Mouse (Mus musculus) intestine, embryonic 16.5 days (tissue): Measurements from ENCODE around the gene Dio2. TPM values are rescaled to one million over a fixed set of nuclear protein-coding genes. Genes with fewer than 3 reads are reported as not detected.
A peak's percentile ranks its signal among the peaks of the same experiment; 100 is the strongest.

Experiments used
- ATAC-seq: fragments of 200-750 bp; cut with Nextera tagmentation; 2 replicates; pipeline ENCODE4 v1.8.0; 2017; ENCODE audit warnings: moderate TSS enrichment, moderate library complexity
- H3K27ac ChIP-seq: fragments of 300-500 bp; sonication (generic); 2 replicates; pipeline ENCODE4 v1.5.1; 2014; ENCODE audit warnings: mild to moderate bottlenecking, low read length
- H3K27me3 ChIP-seq: fragments of 300-500 bp; sonication (generic); replicated peaks from 2 replicates; pipeline ENCODE4 v1.6.1; 2014; ENCODE audit warnings: low read length, control low read depth, mixed read lengths; ENCODE audit not compliant: control insufficient read depth, insufficient read depth
- H3K36me3 ChIP-seq: fragments of 300-500 bp; sonication (generic); 2 replicates; pipeline ENCODE4 v1.6.1; 2014; ENCODE audit warnings: low read length, control low read depth; ENCODE audit not compliant: control insufficient read depth, insufficient read depth
- H3K4me1 ChIP-seq: fragments of 300-500 bp; sonication (generic); 2 replicates; pipeline ENCODE4 v1.6.1; 2014; ENCODE audit warnings: low read length, control low read depth, mixed read lengths; ENCODE audit not compliant: control insufficient read depth, insufficient read depth
- H3K4me2 ChIP-seq: fragments of 300-500 bp; sonication (generic); 2 replicates; pipeline ENCODE4 v1.6.1; 2014; ENCODE audit warnings: low read depth, low read length, control low read depth
- H3K4me3 ChIP-seq: fragments of 300-500 bp; sonication (generic); 2 replicates; pipeline ENCODE4 v1.5.1; 2014; ENCODE audit warnings: mild to moderate bottlenecking, low read length
- H3K9ac ChIP-seq: fragments of 300-500 bp; sonication (generic); 2 replicates; pipeline ENCODE4 v1.6.1; 2014; ENCODE audit warnings: low read depth, low read length
- H3K9me3 ChIP-seq: fragments of 300-500 bp; sonication (generic); 2 replicates; pipeline ENCODE4 v1.6.1; 2016; ENCODE audit warnings: low read length, control low read depth; ENCODE audit not compliant: control insufficient read depth
- WGBS: fragments of 180-500 bp; shearing (Covaris S2); extraction: QIAGEN DNeasy Blood & Tissue Kit; methylation state at CpG from one replicate; pipeline ENCODE4 v1.1.7; 2014; 5-methylcytosine and 5-hydroxymethylcytosine counted together
- polyA plus RNA-seq: library from polyadenylated mRNA; unstranded; fragments of >200 nt; fragmentation: Nextera tagmentation; extraction: Ambion mirVana; gene quantifications from 2 replicates; pipeline ENCODE4 v1.2.1, GENCODE M21; 2015

Gene Dio2
- polyA plus RNA-seq, result 0.07 and 0.09 TPM in 2 replicates

DNA sequence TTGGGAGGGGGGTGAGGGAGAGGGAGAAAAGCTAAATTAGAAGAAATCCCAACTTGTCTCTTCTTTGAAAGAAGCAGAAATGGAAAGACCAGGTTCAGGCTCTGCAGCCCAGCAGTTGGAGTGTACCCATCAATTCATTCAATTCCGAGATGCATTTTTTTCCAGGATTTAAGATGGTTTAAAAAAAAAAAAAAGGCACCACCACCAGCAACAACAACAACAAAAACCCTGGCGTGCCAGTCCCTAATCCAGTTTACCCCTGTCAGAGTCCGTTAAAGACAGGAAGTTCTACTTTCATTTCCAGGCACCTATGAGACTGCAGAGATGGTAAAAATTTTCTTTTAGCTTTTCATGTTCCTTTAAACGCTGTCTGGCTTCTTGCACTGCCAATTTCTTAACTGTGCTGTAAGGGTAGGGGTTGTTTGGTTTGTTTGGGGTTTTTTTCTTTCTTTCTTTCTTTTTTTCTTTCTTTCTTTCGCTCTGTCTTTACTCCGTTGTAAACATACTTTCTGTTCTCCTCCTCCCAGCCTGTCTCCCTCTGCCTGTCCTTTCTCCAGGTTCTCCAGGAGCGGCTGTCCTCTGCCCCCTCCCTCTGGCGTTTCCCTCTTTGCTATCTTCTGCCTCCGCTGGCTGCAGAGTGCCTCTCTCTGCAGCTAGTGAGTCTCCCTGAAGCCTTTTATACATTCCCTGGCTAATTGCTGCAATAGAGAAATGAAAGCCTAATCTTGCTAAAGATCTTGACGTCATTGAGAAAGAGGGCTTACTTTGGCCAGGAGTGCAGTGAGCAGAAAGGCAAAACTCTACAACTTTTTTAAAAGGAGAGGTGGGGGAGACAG is at the start of gene Dio2:
Dio2 (minus strand) TSS at position 51 of the 836 bp plus-strand sequence.
- Histone ChIP-seq H3K9ac (0 out of 2 replicates have a peak within 1 kb of the TSS, but pooled peaks have one; percentile 2), H3K4me2 (peak within 1 kb of the TSS; percentile 46), H3K9me3 (no peaks in the 10 kb centered on the region), H3K27ac (no peak within 1 kb of the TSS), H3K27me3 (no peaks in the 10 kb centered on the region), H3K4me1 (no peaks in the 10 kb centered on the region), H3K4me3 (peak within 1 kb of the TSS; percentile 32), H3K36me3 (no peaks in the 10 kb centered on the region)
- WGBS, result 13% methylated on average over 10 of the region's 10 CpGs
- peak; percentile 70; the same call in 1 of the 2 replicates for ATAC-seq

DNA sequence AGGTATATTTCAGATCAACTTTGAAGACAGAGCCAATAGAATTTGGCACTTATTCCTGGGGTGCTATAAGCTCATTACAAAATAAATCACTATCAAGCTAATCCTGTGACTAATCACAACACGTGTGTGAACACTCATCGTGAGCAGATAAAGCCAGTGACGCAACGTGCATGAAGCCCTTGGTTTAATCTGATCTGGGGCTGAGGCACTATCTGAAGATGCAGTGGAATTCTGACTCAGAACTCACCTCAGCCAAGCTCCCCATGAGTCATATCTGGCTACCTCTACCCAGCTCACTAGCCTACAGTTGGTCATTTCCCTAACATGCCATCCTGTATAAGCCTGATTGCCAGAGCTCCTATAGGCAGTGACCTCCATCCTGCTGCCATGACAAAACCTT is 43.2 kb upstream of the Dio2 start:
- no peak overlapping the region for H3K27ac ChIP-seq
- no peak overlapping the region for H3K9ac ChIP-seq
- no peaks in the 10 kb centered on the region for H3K9me3 ChIP-seq
- no peaks in the 10 kb centered on the region for H3K4me1 ChIP-seq
- no peak for ATAC-seq
- no peak overlapping the region for H3K4me3 ChIP-seq
- no peaks in the 10 kb centered on the region for H3K27me3 ChIP-seq
- 82% methylated on average over 4 of the region's 4 CpGs for WGBS
- H3K4me2 ChIP-seq, result no peak overlapping the region
- H3K36me3 ChIP-seq, result no peaks in the 10 kb centered on the region

DNA sequence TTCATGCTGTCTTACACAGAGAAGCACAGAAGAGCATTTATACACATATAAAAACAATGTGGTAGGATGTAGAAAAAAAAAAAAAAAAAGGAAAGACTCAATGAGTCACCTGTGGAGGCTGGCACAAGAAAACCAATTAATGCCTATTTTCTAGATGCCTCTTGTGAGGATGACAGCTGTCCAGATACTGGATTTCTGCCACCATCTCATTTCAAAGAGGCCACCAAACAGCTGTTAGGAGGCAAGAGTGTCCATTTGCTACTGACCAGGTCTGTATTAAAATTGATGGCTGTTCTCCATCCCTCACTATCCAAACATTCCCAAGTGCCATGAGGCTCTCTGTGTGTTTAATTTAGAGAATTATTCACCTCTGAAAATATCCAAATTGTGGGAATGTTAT is 6.5 kb upstream of the Dio2 start:
- H3K9me3 ChIP-seq, result no peaks in the 10 kb centered on the region
- no peak overlapping the region for H3K9ac ChIP-seq
- H3K4me2 ChIP-seq, result no peak overlapping the region
- no peaks in the 10 kb centered on the region for H3K36me3 ChIP-seq
- H3K4me1 ChIP-seq, result no peaks in the 10 kb centered on the region
- H3K27ac ChIP-seq, result no peak overlapping the region
- no peak overlapping the region for H3K4me3 ChIP-seq
- no peaks in the 10 kb centered on the region for H3K27me3 ChIP-seq
- no peak for ATAC-seq

DNA sequence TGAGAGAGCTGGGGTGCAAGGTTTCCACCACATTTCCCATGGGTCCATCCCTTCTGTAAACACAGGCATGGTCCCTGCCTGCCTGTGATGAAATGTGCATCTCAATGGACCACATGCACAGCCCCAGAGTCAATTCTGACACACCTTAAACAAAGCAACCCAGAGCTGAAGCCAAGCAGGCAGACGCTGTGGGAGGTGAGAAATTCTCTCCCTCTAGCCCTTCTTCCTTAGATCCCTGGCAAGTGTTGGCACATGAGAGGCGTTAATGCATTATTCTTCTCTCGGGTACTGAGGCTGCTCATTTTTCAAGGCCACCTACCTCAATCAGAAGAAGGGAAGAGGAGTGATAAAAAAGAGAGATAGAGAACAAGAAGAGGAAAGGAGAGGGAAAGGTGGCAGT is 5.4 kb upstream of the Dio2 start:
- Histone ChIP-seq H3K4me1 (no peaks in the 10 kb centered on the region), H3K27me3 (no peaks in the 10 kb centered on the region), H3K4me2 (no peak overlapping the region), H3K4me3 (no peak overlapping the region), H3K9me3 (no peaks in the 10 kb centered on the region), H3K9ac (no peak overlapping the region), H3K36me3 (no peaks in the 10 kb centered on the region), H3K27ac (no peak overlapping the region)
- no peak for ATAC-seq
- WGBS, result 51% methylated on average over 3 of the region's 3 CpGs

DNA sequence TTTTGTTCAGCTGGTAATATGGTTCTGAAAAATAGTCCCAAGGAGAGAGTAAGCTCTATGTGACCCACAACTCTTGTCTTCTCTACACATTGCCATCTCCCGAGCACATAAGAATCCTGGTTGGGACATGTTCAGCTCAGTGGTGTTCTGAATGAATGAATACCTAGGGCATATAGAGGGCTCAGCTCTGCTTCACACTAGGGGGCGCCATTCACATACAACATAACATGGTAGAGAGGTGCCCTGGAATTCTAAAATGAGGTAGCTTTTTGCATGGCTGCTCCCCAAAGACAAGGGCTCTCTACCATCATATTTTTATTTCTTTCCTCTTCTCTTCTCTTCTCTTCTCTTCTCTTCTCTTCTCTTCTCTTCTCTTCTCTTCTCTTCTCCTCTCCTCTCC is 2.2 kb upstream of the Dio2 start:
- Histone ChIP-seq H3K9me3 (no peaks in the 10 kb centered on the region), H3K4me2 (no peak overlapping the region), H3K9ac (no peak overlapping the region), H3K36me3 (no peaks in the 10 kb centered on the region), H3K27ac (no peak overlapping the region), H3K4me3 (no peak overlapping the region), H3K27me3 (no peaks in the 10 kb centered on the region), H3K4me1 (no peaks in the 10 kb centered on the region)
- 42% methylated on average over 2 of the region's 2 CpGs for WGBS
- ATAC-seq, result peak; percentile 70; the same call in 1 of the 2 replicates

DNA sequence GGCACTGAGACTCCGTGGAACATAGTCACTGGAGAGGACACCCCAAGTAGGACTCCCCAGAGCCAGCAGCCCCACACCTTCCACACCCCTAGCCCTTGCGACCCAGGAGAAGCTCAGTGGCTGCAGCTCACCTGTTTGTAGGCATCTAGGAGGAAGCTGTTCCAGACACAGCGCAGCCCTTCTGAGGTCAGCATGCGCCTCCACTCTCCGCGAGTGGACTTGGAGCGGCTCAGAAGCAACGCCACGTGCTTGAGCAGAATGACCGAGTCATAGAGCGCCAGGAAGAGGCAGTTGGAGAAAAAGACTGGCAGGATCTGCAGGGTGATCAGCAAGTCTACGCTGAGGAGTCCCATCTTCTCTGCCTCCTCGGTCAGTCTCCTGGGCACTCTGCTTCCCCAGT is 306 bp downstream of the Dio2 start:
- ATAC-seq, result no peak
- H3K9ac ChIP-seq, result no peak overlapping the region
- no peaks in the 10 kb centered on the region for H3K27me3 ChIP-seq
- H3K27ac ChIP-seq, result no peak overlapping the region
- no peaks in the 10 kb centered on the region for H3K9me3 ChIP-seq
- no peaks in the 10 kb centered on the region for H3K36me3 ChIP-seq
- H3K4me3 ChIP-seq, result no peak overlapping the region
- WGBS, result 82% methylated on average over 13 of the region's 13 CpGs
- peak overlapping the region; percentile 46 for H3K4me2 ChIP-seq
- H3K4me1 ChIP-seq, result no peaks in the 10 kb centered on the region

DNA sequence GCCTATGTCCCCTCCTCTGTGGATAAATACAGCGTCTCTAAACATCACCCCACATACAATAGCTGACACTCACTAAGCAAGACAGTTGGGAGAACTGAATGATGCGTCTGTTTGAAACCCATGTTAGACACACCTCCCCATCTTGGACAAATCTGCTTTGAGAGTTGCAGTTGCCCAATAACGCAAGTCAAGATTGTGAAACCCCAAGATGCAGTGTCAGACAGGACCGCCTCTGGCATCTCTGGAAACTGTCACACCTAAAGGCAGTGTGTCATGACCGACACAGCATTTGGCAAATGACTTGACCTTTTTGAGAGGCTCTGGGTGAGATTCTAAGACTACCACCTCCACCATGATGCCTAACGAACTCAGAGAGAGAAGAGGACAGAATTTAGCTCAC is 2.8 kb downstream of the Dio2 start:
- no peaks in the 10 kb centered on the region for H3K4me1 ChIP-seq
- H3K4me2 ChIP-seq, result no peak overlapping the region
- no peak for ATAC-seq
- H3K27me3 ChIP-seq, result no peaks in the 10 kb centered on the region
- no peaks in the 10 kb centered on the region for H3K36me3 ChIP-seq
- H3K9me3 ChIP-seq, result no peaks in the 10 kb centered on the region
- no peak overlapping the region for H3K27ac ChIP-seq
- WGBS, result 75% methylated on average over 6 of the region's 6 CpGs
- no peak overlapping the region for H3K9ac ChIP-seq
- no peak overlapping the region for H3K4me3 ChIP-seq

DNA sequence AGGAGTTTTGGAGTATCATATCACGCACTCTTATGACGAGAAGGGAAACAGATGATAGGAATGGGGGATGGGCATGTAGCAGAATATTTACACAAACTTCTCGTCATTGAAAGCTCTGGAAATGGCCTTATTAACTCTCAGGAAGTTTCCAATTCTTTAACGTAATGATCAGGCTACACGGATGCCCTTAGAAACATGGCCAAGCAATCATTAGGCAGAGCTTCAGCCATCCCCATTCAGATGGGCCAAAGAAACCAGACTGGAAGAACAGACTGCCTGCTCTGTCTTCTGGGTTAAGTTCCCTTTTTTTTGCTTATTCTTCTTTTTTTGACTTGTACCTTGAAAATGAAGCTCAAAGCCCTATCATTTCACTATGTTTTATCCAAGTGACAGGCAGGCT is 3.7 kb downstream of the Dio2 start:
- Histone ChIP-seq H3K36me3 (no peaks in the 10 kb centered on the region), H3K9me3 (no peaks in the 10 kb centered on the region), H3K9ac (no peak overlapping the region), H3K4me3 (no peak overlapping the region), H3K4me2 (no peak overlapping the region), H3K4me1 (no peaks in the 10 kb centered on the region), H3K27ac (no peak overlapping the region), H3K27me3 (no peaks in the 10 kb centered on the region)
- 70% methylated on average over 5 of the region's 5 CpGs for WGBS
- no peak for ATAC-seq

DNA sequence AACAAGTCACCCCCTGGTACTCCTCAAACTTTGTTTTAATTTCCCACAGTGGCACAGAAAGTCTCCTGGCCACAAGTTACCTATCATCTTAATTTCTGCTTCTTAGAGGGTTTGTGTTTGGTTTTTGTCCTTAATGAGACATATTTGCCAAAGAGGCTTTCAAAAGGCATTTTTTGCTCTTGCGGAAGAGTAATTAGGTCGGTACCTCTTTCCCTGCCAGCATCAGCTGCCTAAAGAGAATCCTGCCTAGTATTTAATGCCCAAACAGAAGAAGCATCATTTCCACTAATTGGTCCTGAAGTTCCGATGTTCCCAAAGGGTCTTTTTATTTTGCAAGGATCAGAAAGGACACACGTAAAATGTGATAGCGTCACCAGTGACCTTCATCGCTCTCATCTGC is 4.5 kb downstream of the Dio2 start:
- no peak overlapping the region for H3K27ac ChIP-seq
- no peaks in the 10 kb centered on the region for H3K27me3 ChIP-seq
- ATAC-seq, result no peak
- H3K9me3 ChIP-seq, result no peaks in the 10 kb centered on the region
- H3K4me1 ChIP-seq, result no peaks in the 10 kb centered on the region
- no peak overlapping the region for H3K4me3 ChIP-seq
- 89% methylated on average over 6 of the region's 6 CpGs for WGBS
- no peak overlapping the region for H3K9ac ChIP-seq
- H3K36me3 ChIP-seq, result no peaks in the 10 kb centered on the region
- H3K4me2 ChIP-seq, result no peak overlapping the region

DNA sequence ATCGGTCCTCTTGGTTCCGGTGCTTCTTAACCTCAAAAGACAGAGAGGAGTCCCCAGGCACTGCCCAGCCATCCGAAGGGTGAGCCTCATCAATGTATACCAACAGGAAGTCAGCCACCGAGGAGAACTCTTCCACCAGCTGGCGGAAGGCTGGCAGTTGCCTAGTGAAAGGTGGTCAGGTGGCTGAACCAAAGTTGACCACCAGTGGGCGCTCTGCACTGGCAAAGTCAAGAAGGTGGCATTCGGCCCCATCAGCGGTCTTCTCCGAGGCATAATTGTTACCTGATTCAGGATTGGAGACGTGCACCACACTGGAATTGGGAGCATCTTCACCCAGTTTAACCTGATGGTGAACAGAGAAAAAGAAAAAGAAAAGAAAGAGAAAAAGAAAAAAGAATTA is 8.6 kb downstream of the Dio2 start:
- WGBS, result 47% methylated on average over 10 of the region's 10 CpGs
- Histone ChIP-seq H3K4me1 (no peaks in the 10 kb centered on the region), H3K27me3 (no peaks in the 10 kb centered on the region), H3K9me3 (no peaks in the 10 kb centered on the region), H3K4me2 (no peak overlapping the region), H3K4me3 (no peak overlapping the region), H3K36me3 (no peaks in the 10 kb centered on the region), H3K27ac (no peak overlapping the region), H3K9ac (no peak overlapping the region)
- ATAC-seq, result no peak
